Mouse (Mus musculus): Measurements from ENCODE around the gene Gstm1. TPM values are rescaled to one million over a fixed set of nuclear protein-coding genes. Genes with fewer than 3 reads are reported as not detected.
"Not testable (repeated sequence)": the region's sequence is repeated elsewhere in the genome, so short reads cannot be mapped to it uniquely, and the experiment has no call there.

Gene Gstm1
- polyA plus RNA-seq, 1 experiment from 2014 or later, result 415 TPM

DNA sequence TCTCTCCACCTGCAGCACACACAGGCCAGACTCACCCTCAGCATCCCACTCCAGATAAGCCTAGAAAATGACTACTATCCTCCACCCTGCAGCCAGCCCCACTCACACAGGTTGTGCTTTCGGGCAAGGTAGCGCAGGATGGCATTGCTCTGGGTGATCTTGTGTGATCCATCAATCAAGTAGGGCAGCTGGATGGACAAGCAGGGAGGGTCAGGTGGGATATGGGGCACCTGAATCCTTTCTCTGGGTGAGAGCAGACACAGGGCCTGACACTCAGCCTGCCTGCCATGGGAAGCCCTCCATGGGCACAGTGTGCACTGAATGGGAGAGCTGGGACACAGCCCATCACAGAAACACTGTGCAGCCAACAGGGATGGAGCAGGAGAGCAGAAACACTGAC lies 32.6 kb downstream of the Gstm1 start:
- H3K4me2 ChIP-seq; H3K4me3 ChIP-seq (replicated peaks); H3K36me3 ChIP-seq (replicated peaks); H3K9me3 ChIP-seq (replicated peaks); H3K4me1 ChIP-seq (replicated peaks); H3K27me3 ChIP-seq; H3K9ac ChIP-seq; H3K27ac ChIP-seq (replicated peaks); ATAC-seq (ENCODE audit: insufficient read depth): not testable (repeated sequence)
- 70% methylated on average over 2 of the region's 2 CpGs for WGBS (ENCODE audit: insufficient replicate concordance)

DNA sequence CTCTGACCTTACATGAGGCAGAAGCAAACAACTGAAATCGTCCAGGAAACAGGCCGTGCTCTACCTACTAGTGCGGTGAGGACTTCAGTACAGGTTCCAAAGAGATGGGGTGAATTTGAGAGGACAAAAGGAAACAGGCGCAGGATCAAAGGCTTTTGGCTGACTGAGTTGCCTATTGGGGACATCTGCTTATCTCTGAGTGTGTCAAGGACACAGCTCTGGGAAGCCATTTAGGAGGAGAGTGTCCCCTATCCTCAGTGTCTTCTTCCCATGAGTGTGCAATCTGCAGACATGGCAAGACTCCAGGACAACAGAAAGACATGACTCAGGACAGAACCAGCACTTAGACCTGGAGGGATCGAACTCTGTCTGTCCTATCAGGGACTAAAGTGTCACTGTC lies 33.3 kb downstream of the Gstm1 start:
- Histone ChIP-seq H3K4me3 (replicated peaks) (no peak overlapping the region), H3K9me3 (replicated peaks) (no peaks in the 10 kb centered on the region), H3K9ac (no peak overlapping the region), H3K4me1 (replicated peaks) (peaks cover 5% of the 10 kb centered on the region), H3K36me3 (replicated peaks) (no peaks in the 10 kb centered on the region), H3K27ac (replicated peaks) (no peak overlapping the region), H3K4me2 (no peak overlapping the region), H3K27me3 (no peaks in the 10 kb centered on the region)
- ATAC-seq (ENCODE audit: insufficient read depth), result peak; percentile 40; the same call in 1 of the 2 replicates
- WGBS (ENCODE audit: insufficient replicate concordance), result 43% methylated on average over 5 of the region's 5 CpGs

DNA sequence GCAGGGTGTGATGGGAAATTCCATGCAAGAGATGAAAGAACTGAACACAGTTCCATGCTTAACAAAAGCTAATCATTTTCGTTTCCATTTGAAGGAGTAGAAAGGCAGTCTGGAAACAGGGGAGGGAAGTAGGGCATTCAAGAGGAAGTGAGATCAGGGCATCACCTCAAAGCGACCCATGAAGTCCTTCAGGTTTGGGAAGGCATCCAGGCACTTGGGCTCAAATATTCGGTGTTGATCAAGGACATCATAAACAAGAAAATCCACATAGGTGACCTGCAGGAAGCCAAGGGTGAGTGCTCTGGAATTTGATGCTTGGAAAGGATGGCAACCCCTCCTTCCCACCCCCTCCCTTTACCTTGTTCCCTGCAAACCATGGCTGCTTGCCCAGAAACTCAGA lies 34.0 kb downstream of the Gstm1 start:
- Histone ChIP-seq H3K27ac (replicated peaks) (no peak overlapping the region), H3K4me2 (no peak overlapping the region), H3K27me3 (no peaks in the 10 kb centered on the region), H3K4me1 (replicated peaks) (peaks cover 5% of the 10 kb centered on the region), H3K4me3 (replicated peaks) (no peak overlapping the region), H3K36me3 (replicated peaks) (no peaks in the 10 kb centered on the region), H3K9me3 (replicated peaks) (no peaks in the 10 kb centered on the region), H3K9ac (no peak overlapping the region)
- WGBS (ENCODE audit: insufficient replicate concordance), result 32% methylated on average over 3 of the region's 3 CpGs
- ATAC-seq (ENCODE audit: insufficient read depth), result no peak

DNA sequence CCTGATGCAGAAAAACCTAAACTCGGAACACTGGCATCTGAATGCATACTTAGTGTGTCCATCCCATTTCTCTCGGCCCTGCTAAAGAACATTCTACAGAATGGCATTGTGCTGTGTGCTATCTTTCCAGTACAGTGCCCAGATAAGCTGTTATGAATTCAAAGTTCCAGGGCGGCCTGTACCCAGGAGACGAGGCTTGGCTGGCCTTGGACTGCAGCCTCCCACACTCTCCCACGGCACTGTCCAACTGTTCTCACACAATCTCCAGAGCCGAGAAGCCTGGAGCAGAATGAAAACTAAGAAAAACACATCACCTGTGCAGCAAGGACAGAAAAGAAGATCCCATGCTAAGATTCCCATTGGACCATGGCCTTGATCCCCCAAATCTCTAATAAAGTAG lies 35.0 kb downstream of the Gstm1 start:
- no peak overlapping the region for H3K9ac ChIP-seq
- no peaks in the 10 kb centered on the region for H3K9me3 ChIP-seq (replicated peaks)
- H3K36me3 ChIP-seq (replicated peaks), result no peaks in the 10 kb centered on the region
- H3K4me3 ChIP-seq (replicated peaks), result no peak overlapping the region
- H3K27me3 ChIP-seq, result no peaks in the 10 kb centered on the region
- no peak overlapping the region for H3K27ac ChIP-seq (replicated peaks)
- no peak overlapping the region for H3K4me2 ChIP-seq
- H3K4me1 ChIP-seq (replicated peaks), result peaks cover 5% of the 10 kb centered on the region
- ATAC-seq (ENCODE audit: insufficient read depth), result no peak
- 51% methylated on average over 6 of the region's 6 CpGs for WGBS (ENCODE audit: insufficient replicate concordance)

DNA sequence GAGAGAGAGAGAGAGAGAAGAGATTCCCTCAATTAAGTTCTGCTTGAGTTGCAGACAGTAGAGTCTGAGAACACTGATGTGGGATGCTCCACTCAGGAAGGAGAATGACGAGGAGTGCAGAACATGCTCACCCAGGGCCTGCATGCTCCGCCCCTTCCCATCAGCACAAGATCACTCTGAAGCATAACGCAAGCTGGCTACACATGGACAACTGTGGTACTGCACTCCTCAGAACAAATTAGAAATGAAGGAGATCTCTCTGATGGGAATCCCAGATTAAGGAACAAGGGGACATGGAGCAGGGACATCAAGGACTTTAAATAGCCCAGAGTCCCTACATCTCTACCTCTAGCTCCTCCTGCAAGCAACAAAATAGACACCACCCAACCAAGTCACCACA lies 36.5 kb downstream of the Gstm1 start:
- ATAC-seq (ENCODE audit: insufficient read depth), result no peak; the same call in 1 of the 2 replicates

DNA sequence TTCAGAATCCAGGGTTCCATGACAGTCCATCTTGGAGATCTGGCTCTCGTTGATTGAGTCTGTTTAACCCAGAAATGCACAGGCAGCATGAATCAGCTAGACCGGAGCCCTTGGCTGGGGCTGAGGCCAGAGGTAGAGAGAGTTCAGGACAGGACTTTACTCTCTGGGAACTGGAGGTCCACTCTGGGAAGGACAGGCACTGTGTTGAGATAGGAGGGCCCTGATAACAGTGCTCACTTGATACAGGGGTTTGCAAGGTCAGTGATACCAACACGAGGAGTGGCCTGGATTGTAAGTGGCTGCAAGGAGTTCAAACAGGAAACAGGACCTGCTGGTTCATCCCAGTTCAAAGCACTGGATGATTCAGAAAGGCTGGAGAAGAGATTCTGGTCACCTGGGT lies 40.1 kb downstream of the Gstm1 start:
- ATAC-seq (ENCODE audit: insufficient read depth), result peak; percentile 25; the same call in 1 of the 2 replicates
- no peaks in the 10 kb centered on the region for H3K36me3 ChIP-seq (replicated peaks)
- WGBS (ENCODE audit: insufficient replicate concordance), result 41% methylated on average over 3 of the region's 3 CpGs
- no peak overlapping the region for H3K4me3 ChIP-seq (replicated peaks)
- peaks cover 8% of the 10 kb centered on the region for H3K4me1 ChIP-seq (replicated peaks)
- no peaks in the 10 kb centered on the region for H3K27me3 ChIP-seq
- H3K4me2 ChIP-seq, result no peak overlapping the region
- no peaks in the 10 kb centered on the region for H3K9me3 ChIP-seq (replicated peaks)
- H3K9ac ChIP-seq, result no peak overlapping the region
- H3K27ac ChIP-seq (replicated peaks), result no peak overlapping the region

More for the DNA sequence above, 36.5 kb downstream of the Gstm1 start:
- 53% methylated on average over 3 of the region's 3 CpGs for WGBS (ENCODE audit: insufficient replicate concordance)
- Histone ChIP-seq H3K27me3 (no peaks in the 10 kb centered on the region), H3K36me3 (replicated peaks) (no peaks in the 10 kb centered on the region), H3K9me3 (replicated peaks) (no peaks in the 10 kb centered on the region), H3K4me1 (replicated peaks) (peaks cover 5% of the 10 kb centered on the region), H3K4me3 (replicated peaks) (no peak overlapping the region), H3K27ac (replicated peaks) (no peak overlapping the region), H3K9ac (no peak overlapping the region), H3K4me2 (no peak overlapping the region)

DNA sequence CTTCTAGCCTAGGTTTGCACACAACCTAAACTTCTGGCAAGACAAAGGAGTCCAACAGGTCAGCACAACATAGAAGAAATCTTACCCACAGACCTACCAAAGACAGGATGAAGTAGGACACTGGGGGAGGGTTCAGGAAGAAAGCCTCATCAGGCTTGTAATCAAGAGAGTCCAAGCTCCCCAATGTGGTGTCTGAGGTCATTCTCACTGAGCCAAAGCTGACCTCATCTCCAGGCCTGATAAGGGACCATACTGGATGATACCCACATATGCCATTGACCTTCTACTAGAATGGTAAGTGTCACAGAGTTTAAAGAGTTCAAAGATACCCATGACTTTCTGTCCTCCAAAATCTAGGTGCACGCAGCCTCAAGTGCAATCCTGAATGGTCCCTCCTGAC lies 43.5 kb downstream of the Gstm1 start:
- Histone ChIP-seq H3K27me3 (no peaks in the 10 kb centered on the region), H3K4me3 (replicated peaks) (no peak overlapping the region), H3K4me2 (no peak overlapping the region), H3K9me3 (replicated peaks) (no peaks in the 10 kb centered on the region), H3K4me1 (replicated peaks) (peaks cover 5% of the 10 kb centered on the region; the same call in 1 of the 2 replicates), H3K36me3 (replicated peaks) (no peaks in the 10 kb centered on the region), H3K27ac (replicated peaks) (no peak overlapping the region), H3K9ac (no peak overlapping the region)
- 77% methylated on average over 1 of the region's 1 CpGs for WGBS (ENCODE audit: insufficient replicate concordance)
- ATAC-seq (ENCODE audit: insufficient read depth), result no peak

DNA sequence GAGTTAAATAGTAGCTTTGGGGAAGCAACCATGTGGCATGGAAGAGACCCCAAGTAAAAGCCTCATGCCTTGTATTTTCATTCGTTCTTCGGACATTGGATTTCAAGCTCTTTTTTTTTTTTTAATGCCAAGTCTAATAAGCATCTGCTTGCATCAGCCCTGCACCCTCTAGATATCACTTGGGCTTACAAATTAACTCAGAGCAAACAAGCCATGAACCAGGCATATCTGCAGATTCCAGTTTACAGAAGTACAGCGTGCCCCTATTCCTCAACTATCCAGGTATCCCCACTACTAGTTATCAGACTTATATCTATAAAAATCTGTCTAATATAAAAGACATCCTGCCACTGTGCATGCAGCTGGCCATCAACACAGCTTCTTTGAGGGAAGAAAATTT lies 45.7 kb downstream of the Gstm1 start:
- H3K36me3 ChIP-seq (replicated peaks), result no peaks in the 10 kb centered on the region
- H3K4me1 ChIP-seq (replicated peaks), result peaks cover 11% of the 10 kb centered on the region; the same call in 1 of the 2 replicates
- WGBS (ENCODE audit: insufficient replicate concordance), result 54% methylated on average over 3 of the region's 3 CpGs
- no peak overlapping the region for H3K9ac ChIP-seq
- no peaks in the 10 kb centered on the region for H3K27me3 ChIP-seq
- no peak for ATAC-seq (ENCODE audit: insufficient read depth)
- H3K4me3 ChIP-seq (replicated peaks), result no peak overlapping the region
- H3K27ac ChIP-seq (replicated peaks), result no peak overlapping the region
- no peak overlapping the region for H3K4me2 ChIP-seq
- H3K9me3 ChIP-seq (replicated peaks), result no peaks in the 10 kb centered on the region

DNA sequence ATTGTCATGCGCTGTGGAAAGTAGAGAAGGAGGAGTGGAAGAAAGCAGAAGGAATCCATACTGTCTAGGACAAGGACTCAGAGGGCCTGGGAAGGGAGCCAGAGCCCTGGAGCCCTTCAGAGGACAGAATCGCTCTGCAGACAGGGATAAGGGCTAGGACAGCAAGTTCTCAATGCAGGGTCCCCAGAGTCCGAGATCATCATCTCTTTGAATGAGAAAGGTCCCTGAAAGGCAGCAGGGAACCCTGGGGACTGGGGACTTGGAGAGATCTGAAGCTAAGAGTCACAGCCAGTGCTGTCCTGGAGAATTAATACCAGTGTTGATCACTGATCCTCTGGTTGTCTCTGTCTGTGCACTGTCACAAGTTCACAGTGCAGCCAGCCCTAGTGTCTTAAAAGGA lies 46.7 kb downstream of the Gstm1 start:
- not testable (repeated sequence) for H3K4me3 ChIP-seq (replicated peaks); ATAC-seq (ENCODE audit: insufficient read depth); H3K36me3 ChIP-seq (replicated peaks); H3K4me2 ChIP-seq; H3K27ac ChIP-seq (replicated peaks); H3K9ac ChIP-seq; H3K9me3 ChIP-seq (replicated peaks); H3K27me3 ChIP-seq
- peaks cover 11% of the 10 kb centered on the region; the same call in 1 of the 2 replicates for H3K4me1 ChIP-seq (replicated peaks)
- 41% methylated on average over 3 of the region's 3 CpGs for WGBS (ENCODE audit: insufficient replicate concordance)

DNA sequence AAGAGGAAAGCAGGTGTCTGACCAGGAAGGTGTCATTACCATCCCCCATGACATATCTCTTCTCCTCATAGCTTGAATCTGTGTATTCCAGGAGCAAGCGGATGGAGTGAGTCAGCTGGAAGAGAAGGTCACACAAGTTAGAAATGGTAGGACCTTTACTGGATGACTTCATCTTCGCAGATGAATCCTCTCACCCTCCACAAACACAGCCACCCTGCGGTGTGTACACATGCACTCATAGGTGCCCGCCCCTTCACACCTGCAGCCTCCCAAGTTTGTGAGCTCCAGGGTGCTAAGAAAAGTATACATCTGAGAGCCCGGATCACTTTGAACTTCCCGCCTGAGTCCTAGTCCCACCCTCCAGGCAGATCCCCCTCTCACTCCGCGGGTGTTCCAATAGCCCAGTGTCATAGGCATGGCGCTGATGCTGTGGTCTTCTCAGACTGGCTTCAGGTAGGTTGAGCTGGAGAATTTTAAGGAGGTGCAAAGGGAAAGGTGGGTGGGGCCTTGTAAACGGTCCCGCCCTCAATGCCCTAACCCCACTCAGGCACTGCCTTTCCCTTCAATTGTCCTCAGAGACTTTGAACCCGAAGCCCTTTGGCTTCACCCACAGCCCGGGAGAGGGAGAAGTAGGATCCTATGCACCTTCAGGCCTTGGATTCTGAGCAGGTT lies 48.9 kb downstream of the Gstm1 start, which contains the start of gene Gstm3:
Gene Gstm3, minus strand, starts transcription at position 560 of the 672 bp plus-strand sequence.
- Histone ChIP-seq H3K9me3 (replicated peaks) (no peaks in the 10 kb centered on the region), H3K4me1 (replicated peaks) (peaks cover 26% of the 10 kb centered on the region), H3K4me3 (replicated peaks) (no peak within 1 kb of the TSS), H3K4me2 (no peak within 1 kb of the TSS), H3K36me3 (replicated peaks) (no peaks in the 10 kb centered on the region), H3K27me3 (no peaks in the 10 kb centered on the region), H3K27ac (replicated peaks) (no peak within 1 kb of the TSS), H3K9ac (no peak within 1 kb of the TSS)
- WGBS (ENCODE audit: insufficient replicate concordance), result 44% methylated on average over 13 of the region's 13 CpGs
- peak; percentile 35; the same call in 1 of the 2 replicates for ATAC-seq (ENCODE audit: insufficient read depth)

DNA sequence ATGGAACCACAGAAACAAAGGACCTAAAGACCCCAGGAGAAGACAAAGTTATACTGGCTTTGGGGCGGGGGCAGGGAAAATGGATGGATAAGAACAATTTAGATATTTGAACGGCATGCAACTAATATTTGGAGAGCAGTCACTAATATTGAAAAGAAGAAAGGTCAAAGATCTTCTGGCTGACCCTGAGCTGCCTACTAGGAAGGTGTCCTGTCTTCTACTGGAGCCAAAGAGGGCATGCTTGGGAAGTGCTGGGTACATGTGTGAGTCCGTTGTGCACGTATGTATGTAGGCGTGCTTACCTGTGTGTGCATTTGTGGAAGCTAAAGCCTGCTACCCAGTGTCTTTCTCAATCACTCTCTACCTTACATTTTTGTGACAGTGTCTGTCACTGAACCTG lies 51.1 kb downstream of the Gstm1 start:
- no peaks in the 10 kb centered on the region for H3K36me3 ChIP-seq (replicated peaks)
- no peak overlapping the region for H3K4me3 ChIP-seq (replicated peaks)
- WGBS (ENCODE audit: insufficient replicate concordance), result 76% methylated on average over 5 of the region's 5 CpGs
- ATAC-seq (ENCODE audit: insufficient read depth), result no peak
- H3K4me2 ChIP-seq, result no peak overlapping the region
- no peaks in the 10 kb centered on the region for H3K9me3 ChIP-seq (replicated peaks)
- H3K4me1 ChIP-seq (replicated peaks), result peaks cover 24% of the 10 kb centered on the region
- H3K27me3 ChIP-seq, result no peaks in the 10 kb centered on the region
- H3K9ac ChIP-seq, result no peak overlapping the region
- no peak overlapping the region for H3K27ac ChIP-seq (replicated peaks)

DNA sequence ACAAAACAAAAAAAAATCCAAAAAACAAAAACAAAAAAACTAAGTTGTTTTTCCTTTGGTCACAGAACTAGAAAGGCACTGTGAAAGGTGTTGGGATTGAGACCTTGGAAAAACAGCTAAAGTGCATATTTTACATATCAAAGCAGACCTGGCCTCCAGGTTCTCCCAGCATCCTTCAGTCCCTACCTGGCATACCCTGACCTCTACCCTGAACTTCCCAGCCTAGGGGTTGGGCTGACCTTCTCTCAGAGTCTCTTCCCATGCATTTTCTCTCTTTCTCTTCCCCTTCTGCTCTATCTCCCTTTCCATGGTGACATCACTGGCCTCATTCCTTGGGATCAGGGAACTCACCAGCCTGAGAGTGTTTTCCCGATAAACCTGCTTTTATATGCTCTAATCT lies 52.2 kb downstream of the Gstm1 start:
- no peak overlapping the region for H3K4me3 ChIP-seq (replicated peaks)
- WGBS (ENCODE audit: insufficient replicate concordance), result 62% methylated on average over 1 of the region's 1 CpGs
- no peaks in the 10 kb centered on the region for H3K36me3 ChIP-seq (replicated peaks)
- no peak overlapping the region for H3K4me2 ChIP-seq
- no peak overlapping the region for H3K27ac ChIP-seq (replicated peaks)
- H3K4me1 ChIP-seq (replicated peaks), result peaks cover 24% of the 10 kb centered on the region
- ATAC-seq (ENCODE audit: insufficient read depth), result no peak
- H3K9ac ChIP-seq, result no peak overlapping the region
- no peaks in the 10 kb centered on the region for H3K9me3 ChIP-seq (replicated peaks)
- no peaks in the 10 kb centered on the region for H3K27me3 ChIP-seq
